Mouse (Mus musculus) heart, adult 9 months (tissue): ENCODE measurements at regions not wholly inside any gene's neighbourhood (a gene's known extent, or its start where the extent isn't known, plus 50 kb on each side); places are given as distances from the start of the nearest gene placed in this dataset.

ENCODE experiments used
- DNase-seq, 2 experiments: peaks; one replicate each; pipeline ENCODE4 v3.0.0; 2022; ENCODE audit warnings: low spot score in 2 of 2

DNA sequence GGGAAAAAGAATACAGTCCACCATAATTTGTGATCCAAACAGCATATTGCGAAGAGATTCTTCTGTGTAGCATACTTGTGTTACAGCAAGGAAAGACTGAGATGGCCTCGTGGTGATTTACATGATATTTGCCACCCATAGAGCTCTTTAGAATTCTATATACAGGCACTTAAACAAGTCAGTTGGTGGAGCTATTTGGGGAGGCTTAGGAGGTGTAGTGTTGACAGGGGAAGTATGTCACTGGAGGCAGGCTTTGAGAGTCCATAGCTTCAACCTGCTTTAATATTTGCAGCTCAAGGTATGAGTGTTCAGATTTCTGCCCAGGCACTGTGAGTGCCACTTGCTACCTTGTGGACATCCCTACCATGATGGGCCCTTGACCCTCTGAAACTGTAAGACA is 187.3 kb downstream of the Ostf1 start:
- no peak for DNase-seq

DNA sequence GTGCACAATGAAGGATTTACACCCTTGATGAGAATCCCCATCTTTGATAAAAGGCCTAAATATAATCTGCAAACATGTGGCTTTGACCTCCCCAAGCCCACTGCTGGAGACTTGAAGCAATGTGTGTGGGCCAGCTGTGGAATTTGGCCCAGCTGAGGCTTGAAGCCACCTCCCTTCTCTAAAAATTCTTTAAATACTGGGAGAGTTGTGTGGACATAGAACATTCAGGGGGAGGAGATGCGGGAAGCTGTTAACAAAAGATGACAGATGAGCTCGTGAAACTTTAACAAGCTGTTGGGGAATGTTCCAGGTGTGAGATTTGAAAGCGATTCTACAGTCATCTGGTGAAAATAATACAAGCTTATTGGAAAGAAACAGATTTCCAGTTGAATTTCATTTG is 195.3 kb downstream of the Ostf1 start:
- DNase-seq, result no peak

DNA sequence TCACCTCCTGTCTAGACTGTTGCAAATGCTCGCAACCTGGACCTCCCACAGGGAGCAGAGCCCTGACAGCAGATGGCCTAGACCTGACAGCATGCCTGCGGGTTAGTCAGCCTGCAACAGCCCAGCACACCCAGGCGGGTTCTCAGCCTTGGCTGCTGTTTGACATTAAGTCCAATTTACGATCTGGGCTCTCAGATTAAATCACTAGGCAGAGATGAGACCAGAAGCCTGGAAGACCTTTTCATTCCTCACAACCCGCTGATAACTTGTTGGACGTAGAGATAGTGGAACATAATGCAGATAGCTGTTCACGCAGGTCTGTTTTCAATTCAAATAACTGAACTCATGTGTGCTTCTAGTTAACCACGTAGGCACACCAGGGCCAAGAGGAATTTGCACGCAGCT is 211.2 kb downstream of the Ostf1 start:
- no peak for DNase-seq

DNA sequence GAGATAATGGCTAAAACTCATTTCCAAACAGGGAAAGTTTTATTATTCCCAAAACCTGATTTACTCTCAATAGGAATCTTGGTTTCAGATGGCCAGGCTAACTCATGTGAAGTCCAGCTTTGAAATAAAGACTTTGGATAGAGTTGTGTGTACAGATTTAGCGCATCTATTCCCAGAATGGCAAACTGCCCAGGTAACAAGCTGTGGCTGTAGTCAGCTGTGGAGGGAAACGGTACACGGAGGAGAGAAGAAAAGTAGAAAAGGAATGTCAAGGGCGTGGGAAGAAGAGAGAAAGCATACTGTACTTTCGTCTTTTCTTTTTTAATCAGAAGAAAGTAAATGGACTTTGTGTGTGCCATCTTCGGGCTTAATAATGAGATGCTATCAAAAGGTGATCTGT is 213.1 kb downstream of the Ostf1 start:
- peak; percentile 6 to 14 for DNase-seq

DNA sequence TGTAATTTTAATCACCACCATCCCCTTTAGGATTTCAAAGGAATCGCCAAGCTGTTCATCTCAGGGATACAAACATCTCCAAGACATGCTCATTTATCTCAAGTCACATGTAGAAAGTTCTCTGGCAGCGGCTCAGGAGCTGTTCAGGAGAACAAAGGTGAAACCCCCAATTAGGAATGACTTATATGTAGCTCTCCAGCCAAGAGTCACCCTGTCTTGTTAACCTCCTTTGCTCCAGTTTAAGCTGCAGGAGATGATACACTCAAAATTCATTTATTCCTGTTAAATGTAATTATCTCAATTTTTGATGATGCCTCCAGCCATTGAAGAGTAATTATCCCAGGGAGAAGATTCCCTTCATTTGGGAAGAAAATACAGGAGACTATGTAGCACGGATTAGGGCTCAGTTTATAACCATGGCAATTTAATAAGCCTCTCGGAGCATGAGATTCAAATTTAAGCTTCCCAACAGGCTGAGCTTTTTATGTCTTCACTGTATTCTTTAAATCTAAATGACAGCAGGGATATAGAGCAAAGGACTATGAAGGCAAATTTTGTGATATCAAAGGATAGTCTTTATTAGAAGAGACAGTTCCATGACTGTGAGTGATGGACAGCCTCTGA is 254.0 kb downstream of the Ostf1 start:
- DNase-seq, result no peak

DNA sequence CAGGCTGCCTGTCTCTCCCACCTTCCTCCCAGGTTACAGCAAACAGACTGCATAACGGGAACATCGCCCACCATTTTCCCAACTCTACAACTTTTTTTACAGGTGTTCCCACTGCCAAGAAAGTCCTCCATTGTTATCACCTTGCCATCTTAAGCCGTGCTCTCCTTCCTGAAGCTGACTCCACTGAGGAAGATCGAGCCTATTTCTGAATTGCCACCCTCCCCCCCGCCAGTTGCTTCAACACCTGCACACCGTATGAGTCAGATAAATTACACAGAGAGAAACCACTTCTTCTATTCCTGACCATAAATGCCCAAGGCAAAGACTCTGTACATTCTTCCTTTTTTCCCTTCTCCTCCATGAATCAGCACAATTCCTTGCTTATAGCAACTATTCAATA is 263.0 kb downstream of the Ostf1 start:
- no peak for DNase-seq

DNA sequence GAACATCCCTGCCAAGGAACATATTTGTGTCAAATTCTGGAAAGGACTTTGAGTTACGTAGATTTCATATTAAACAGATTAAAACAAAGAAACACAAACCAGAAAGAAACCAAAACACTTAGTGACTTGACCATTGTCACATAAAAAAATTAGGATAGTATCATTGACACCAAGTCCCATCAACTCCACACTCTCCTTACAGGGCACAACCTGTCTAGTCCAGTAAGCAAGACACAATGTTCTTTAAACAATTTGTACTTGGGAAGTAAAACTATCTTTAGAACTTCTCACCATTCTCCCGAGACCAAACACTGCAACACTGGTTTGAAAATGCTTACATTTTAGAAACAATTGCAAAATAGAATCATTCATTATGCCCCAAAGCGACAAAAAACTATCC is 277.7 kb downstream of the Ostf1 start:
- DNase-seq, result no peak

DNA sequence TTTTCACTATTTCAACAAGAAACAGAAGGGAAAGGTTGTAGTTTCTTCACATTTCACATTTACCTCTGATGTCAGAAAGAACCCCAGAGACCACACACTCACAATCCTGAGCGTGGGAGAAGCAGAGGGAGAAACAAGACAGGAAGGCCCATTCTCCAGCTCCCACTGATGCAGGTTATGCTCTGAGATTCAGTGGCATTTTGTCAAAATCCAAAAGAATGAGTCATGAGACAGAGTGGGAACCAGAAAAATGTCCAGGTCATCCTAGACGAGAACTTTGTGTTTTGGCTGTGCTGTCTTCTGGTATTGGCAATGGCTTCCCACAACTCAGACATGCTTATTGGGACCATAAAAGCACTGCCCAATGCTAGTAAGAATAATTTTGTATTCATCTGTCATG is 285.9 kb downstream of the Ostf1 start:
- no peak for DNase-seq

DNA sequence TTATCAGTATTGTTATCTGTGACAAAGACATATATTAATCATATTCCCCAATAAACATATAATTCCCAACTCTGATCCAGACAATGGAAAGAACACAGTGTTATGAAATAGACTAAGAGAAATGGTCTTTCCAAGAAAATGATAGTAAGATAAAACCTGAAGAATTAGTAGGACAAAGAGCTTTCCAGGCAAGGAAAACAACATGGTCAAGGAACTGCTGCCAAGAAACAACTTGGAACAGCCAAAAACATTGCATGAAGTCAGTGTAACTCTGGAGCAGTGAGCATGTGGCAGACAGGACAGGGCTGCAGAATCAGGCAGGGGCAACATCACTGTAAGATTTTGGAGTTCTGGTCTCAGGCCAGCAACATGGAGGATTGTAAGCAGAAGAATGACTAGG is 288.0 kb downstream of the Ostf1 start:
- DNase-seq, result peak; percentile 15 to 22

DNA sequence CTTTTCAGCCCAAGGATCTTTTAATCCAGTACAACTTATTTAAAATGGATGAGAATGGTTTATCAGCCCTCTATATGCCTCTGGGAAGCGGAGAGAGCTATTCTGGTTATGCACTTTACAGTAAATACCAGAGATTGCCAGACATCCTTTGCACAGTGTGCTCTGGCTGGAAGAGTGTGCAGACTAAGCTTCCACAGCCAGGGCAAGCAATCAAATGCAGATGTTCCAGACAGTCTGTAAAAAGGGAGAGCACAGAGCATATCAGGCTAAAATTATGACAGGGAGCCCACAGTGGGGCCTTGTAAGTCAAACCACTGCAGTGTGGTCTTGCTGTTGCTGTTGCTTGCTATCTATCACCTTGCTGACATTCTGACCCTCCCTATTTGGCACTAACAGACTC is 288.6 kb downstream of the Ostf1 start:
- no peak for DNase-seq

DNA sequence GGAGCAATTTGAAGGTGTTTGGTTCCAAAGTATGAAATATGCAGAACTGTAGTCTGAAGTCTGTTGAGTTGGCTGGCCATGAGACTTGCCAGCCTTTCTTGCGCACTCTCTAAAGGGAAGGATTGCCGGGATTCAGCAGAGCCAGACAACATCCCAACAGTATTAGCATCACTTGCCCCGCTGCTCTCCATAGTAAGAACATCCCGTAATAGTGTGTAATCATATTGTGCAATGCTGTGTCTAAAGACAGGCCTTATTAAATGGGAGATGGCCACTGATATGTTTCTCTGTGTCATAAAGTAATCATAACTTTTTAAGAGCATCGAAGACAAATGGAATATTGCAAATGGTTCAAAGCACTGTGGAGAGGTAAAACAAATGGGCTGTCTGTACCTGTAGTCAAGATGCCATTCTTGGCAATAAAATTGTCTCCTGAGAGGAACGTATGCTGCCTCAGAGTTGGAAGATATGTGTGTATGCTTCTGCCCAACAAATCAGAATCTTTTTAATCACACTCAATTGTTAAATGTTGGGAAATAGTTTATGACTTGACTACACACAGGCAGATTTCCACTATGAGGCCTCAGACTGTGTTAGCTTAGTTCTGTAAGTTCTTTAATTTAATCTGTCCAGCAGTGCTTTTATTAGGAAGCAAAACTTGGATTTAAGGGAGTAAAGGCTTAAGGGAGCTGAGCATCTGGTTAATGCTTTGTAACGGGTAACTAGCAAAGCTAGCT is 293.6 kb downstream of the Ostf1 start:
- DNase-seq, result no peak

DNA sequence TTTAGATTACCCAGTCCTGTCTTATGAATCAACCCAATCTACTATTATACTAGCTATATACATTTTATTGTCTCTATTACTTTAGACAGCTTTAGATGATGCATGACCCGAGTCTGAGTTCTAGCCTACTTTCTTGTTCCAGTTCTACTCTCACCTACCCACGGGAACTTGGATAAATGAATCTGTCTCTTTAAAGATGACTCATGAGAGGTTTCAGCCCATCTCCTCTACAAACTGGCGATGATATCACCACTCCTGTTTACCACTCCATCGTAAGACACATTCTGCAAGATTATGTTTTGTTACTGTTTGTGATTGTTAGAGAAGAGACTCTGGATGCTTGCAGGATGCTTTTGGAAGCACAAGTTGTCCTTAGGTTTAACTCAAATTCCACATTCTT is 295.0 kb downstream of the Ostf1 start:
- DNase-seq, result no peak

DNA sequence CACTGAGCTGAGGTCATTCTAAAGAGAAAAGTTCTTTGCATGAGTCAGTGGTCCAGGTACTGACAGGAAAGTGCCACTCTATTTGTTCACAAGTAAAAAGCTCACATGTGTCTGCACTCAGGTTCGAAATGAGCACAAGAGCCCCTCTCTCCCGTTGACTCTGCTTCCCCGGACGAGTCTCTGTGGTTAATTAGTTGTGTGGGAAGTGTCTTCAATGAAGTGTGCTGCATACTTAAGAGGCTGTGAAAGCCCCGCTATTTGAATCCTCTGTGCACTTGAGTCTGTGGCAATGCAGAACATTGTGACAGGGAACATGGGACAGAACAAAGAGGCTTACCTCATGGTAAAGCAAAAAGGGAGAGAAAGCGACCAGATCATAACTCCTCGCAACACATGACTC is 297.0 kb downstream of the Ostf1 start:
- no peak for DNase-seq

DNA sequence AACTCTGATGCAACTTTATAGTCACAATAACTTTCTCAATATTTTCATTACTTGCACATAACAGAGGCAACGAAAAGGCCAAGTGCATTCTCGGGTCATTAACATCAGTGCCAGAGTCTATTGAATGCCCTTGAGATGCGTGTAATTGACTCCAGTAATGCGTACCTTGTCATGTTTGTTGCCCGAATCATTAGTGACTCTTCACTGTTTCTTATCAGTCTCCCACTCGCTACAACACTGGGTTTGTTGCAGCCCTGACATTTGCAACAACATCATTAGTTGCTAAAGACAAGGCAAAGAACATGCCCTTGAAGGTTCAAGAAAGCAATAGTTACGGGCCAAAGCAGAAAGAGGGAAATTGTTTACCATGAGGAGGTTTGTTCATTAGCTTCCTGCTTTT is 299.8 kb downstream of the Ostf1 start:
- no peak for DNase-seq

DNA sequence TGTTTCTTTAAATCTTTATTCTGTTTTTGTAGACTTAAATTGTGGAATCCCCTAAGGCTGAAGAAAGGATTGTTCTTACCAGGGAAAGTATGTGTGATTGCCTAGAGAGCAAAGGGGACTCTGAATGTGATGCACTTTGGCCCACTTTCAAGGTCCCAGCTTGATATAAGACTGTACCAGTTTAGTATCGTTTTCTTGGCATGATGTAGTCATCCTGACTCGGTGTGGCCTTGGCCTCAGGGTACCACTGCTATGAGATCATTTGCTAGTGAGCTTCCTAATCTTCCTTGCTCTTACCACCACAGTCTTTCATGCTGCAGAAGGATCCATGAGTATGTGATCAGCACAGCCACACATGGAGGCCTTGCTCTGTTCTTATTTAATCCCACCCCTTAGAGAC is 302.2 kb downstream of the Ostf1 start:
- DNase-seq, result no peak

DNA sequence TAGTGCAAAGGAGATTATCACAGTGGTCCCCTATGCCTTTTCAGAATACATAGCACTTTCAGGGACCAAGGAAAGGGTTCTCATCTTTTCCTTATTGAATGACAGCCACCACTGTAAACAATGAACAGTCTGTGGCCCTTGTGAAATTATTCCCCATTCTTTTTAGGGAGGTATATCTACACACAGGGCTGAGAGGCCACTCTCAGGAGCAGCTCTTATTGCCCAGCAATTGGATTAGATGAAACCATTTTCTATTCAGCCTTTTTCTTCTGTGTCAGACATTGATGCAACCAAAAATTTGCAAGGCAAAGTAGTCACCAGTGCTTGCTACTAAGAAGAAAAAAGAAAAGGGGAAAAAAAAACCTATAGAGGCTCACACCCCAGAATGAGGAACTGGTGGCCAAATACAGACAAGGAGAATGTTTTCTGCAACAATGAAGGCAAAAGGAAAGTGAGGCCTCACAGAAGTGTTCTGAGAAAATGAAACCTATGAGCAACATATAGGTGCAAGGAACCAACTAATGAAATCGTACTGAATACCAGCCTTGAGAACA is 313.2 kb downstream of the Ostf1 start:
- no peak for DNase-seq

DNA sequence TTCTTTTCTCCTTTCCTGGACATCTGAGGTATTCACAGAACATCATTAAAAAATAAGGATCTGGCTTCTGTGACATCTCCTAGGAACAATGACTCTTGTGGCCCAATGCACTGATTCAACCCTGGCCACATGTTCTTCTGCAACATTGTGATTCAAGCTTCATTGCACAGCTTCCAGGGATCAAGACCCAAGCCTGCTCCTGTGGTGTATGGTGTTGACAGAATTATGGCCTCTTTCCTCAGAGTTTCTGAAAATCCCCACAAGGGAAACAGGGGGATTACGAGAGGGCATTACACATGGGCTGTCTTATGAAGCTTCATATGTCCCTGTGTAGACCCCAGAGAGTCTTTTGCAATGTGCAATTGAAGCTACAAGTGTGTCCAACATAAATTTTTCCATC is 358.2 kb downstream of the Ostf1 start:
- no peak for DNase-seq

DNA sequence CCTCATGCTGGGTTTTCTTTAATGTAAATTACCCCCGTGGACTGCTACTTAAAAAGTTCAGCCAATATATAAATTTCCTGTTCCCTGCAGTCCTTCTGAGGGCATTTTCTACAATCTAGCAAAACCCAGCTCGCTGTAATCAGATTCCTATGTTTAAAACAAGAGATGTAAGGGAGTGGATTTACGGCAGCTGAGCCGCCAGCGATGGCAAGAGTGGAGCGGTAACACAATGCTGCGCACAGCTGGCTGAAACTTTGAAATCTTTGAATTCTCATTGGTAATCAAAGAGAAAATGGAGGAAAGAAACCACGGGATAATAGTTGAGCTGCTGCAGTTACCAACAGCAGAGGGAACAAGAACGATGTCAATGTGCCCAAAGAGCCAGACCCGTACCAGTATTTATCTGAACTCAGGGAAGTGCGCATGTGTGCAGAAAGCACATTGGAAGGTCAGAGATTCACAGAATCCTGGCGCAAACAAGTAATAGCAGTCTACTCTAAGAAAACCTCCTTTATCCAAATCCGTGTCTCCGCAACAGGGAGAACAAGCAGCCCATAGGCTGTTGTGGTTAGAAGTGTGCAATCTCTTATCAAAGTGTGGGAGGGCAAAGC is 376.4 kb downstream of the Ostf1 start:
- no peak for DNase-seq

DNA sequence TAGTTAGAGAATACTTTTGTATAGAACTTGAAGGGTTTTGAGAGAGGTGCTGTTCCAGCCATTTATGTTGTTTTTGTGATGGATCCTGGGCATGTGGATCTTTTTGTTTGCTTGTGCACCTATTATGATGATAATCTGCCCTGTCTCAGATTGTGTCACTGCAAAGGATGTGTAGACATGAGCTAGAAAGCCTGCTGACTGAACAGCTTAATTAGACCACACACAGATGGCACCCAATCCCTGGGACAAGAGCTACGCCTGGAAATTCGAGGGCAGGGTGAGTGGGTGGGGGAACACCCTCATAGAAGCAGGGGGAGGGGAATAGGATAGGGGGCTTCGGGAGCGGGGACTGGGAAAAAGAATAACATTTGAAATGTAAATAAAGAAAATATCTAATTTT is 378.3 kb downstream of the Ostf1 start:
- no peak for DNase-seq
